Mouse (Mus musculus) embryonic facial prominence, embryonic 15.5 days (tissue): ENCODE data around the gene Cnksr1. TPM values are rescaled to one million over a fixed set of nuclear protein-coding genes. Genes with fewer than 3 reads are reported as not detected.

Source experiments
- ATAC-seq: fragments of 200-750 bp; cut with Nextera tagmentation; 2 replicates; pipeline ENCODE4 v1.8.0; 2017; ENCODE audit warnings: low read depth, moderate TSS enrichment; ENCODE audit not compliant: insufficient number of reproducible peaks, low FRiP score, low TSS enrichment
- H3K27ac ChIP-seq: fragments of 300-500 bp; sonication (generic); replicated peaks from 2 replicates; pipeline ENCODE4 v1.5.1; 2015; ENCODE audit warnings: mild to moderate bottlenecking, inconsistent platforms
- H3K27me3 ChIP-seq: fragments of 300-500 bp; sonication (generic); 2 replicates; pipeline ENCODE4 v1.6.1; 2015; ENCODE audit warnings: inconsistent platforms
- H3K36me3 ChIP-seq: fragments of 300-500 bp; sonication (generic); 2 replicates; pipeline ENCODE4 v1.6.1; 2015; ENCODE audit warnings: mild to moderate bottlenecking, inconsistent platforms
- H3K4me1 ChIP-seq: fragments of 300-500 bp; sonication (generic); 2 replicates; pipeline ENCODE4 v1.6.1; 2015; ENCODE audit warnings: inconsistent platforms
- H3K4me2 ChIP-seq: fragments of 300-500 bp; sonication (generic); replicated peaks from 2 replicates; pipeline ENCODE4 v1.6.1; 2015; ENCODE audit warnings: mild to moderate bottlenecking, inconsistent platforms
- H3K4me3 ChIP-seq: fragments of 300-500 bp; sonication (generic); replicated peaks from 2 replicates; pipeline ENCODE4 v1.5.1; 2015; ENCODE audit warnings: mild to moderate bottlenecking, inconsistent platforms
- H3K9ac ChIP-seq: fragments of 300-500 bp; sonication (generic); 2 replicates; pipeline ENCODE4 v1.6.1; 2015; ENCODE audit warnings: inconsistent platforms
- H3K9me3 ChIP-seq: fragments of 300-500 bp; sonication (generic); replicated peaks from 2 replicates; pipeline ENCODE4 v1.6.1; 2016; ENCODE audit warnings: inconsistent platforms
- WGBS: fragments of 180-500 bp; shearing (Covaris S2); methylation state at CpG from one replicate; pipeline ENCODE4 v1.1.7; 2015; 5-methylcytosine and 5-hydroxymethylcytosine counted together
- polyA plus RNA-seq: library from polyadenylated mRNA; unstranded; fragments of >200 nt; fragmentation: Nextera tagmentation; extraction: Ambion mirVana; gene quantifications from 2 replicates; pipeline ENCODE4 v1.2.1, GENCODE M21; 2015

Gene Cnksr1
- polyA plus RNA-seq, 1 experiment from 2014 or later = 6.7 TPM

GRCm38 (mm10) chr4:134251241-134252130 is 13.3 kb upstream of the Cnksr1 start:
- H3K4me3 ChIP-seq = peak overlapping the region; percentile 48
- H3K27ac ChIP-seq = no peak overlapping the region
- peaks cover 53% of the 10 kb centered on the region for H3K4me1 ChIP-seq
- no peak for ATAC-seq
- no peaks in the 10 kb centered on the region for H3K9me3 ChIP-seq
- H3K36me3 ChIP-seq = no peaks in the 10 kb centered on the region
- peak overlapping the region; percentile 90 for H3K4me2 ChIP-seq
- under 1% methylated on average over 91 of the region's 91 CpGs for WGBS
- peaks cover 97% of the 10 kb centered on the region for H3K27me3 ChIP-seq
- H3K9ac ChIP-seq = peak overlapping the region; percentile 27

GRCm38 (mm10) chr4:134250930-134251240 is 12.7 kb upstream of the Cnksr1 start:
- peaks cover 49% of the 10 kb centered on the region for H3K4me1 ChIP-seq

GRCm38 (mm10) chr4:134250116-134250929 is 12.1 kb upstream of the Cnksr1 start:
- H3K9ac ChIP-seq = no peak overlapping the region
- H3K27me3 ChIP-seq = peaks cover 87% of the 10 kb centered on the region
- H3K4me1 ChIP-seq = peaks cover 53% of the 10 kb centered on the region
- H3K4me2 ChIP-seq = peak overlapping the region; percentile 90
- H3K27ac ChIP-seq = no peak overlapping the region
- H3K9me3 ChIP-seq = no peaks in the 10 kb centered on the region
- H3K4me3 ChIP-seq = peak overlapping the region; percentile 48
- ATAC-seq = no peak
- 6% methylated on average over 27 of the region's 27 CpGs for WGBS
- H3K36me3 ChIP-seq = no peaks in the 10 kb centered on the region

More at GRCm38 (mm10) chr4:134250930-134251240, 12.7 kb upstream of the Cnksr1 start:
- Histone ChIP-seq H3K4me3 (peak overlapping the region; percentile 48), H3K27me3 (peaks cover 93% of the 10 kb centered on the region), H3K9ac (peak overlapping the region; percentile 27), H3K36me3 (no peaks in the 10 kb centered on the region), H3K27ac (no peak overlapping the region), H3K4me2 (peak overlapping the region; percentile 90), H3K9me3 (no peaks in the 10 kb centered on the region)
- no peak for ATAC-seq
- WGBS = 13% methylated on average over 10 of the region's 10 CpGs

- Histone ChIP-seq H3K4me3 (peak overlapping the region; percentile 48), H3K4me1 (peaks cover 54% of the 10 kb centered on the region), H3K27me3 (peaks cover 81% of the 10 kb centered on the region), H3K27ac (no peak overlapping the region), H3K4me2 (peak overlapping the region; percentile 90), H3K9me3 (no peaks in the 10 kb centered on the region), H3K36me3 (no peaks in the 10 kb centered on the region), H3K9ac (no peak overlapping the region)
- ATAC-seq = peak; percentile 58; the same call in 1 of the 2 replicates
- 2% methylated on average over 30 of the region's 30 CpGs for WGBS
Measured at GRCm38 (mm10) chr4:134249651-134250050, 11.5 kb upstream of the Cnksr1 start.

GRCm38 (mm10) chr4:134246719-134247258 is 8.6 kb upstream of the Cnksr1 start, which contains the start of gene Gm30191:
Gene Gm30191 (plus strand): TSS chr4:134246935.
- Histone ChIP-seq H3K4me2 (peak within 1 kb of the TSS; percentile 88), H3K36me3 (no peaks in the 10 kb centered on the region), H3K4me3 (peak within 1 kb of the TSS; percentile 82), H3K9me3 (no peaks in the 10 kb centered on the region), H3K9ac (no peak within 1 kb of the TSS; the same call in 1 of the 2 replicates), H3K27ac (no peak within 1 kb of the TSS), H3K27me3 (peaks cover 52% of the 10 kb centered on the region), H3K4me1 (peaks cover 41% of the 10 kb centered on the region)
- 64% methylated on average over 7 of the region's 7 CpGs for WGBS
- no peak for ATAC-seq

GRCm38 (mm10) chr4:134246256-134246655 is 8.1 kb upstream of the Cnksr1 start:
- 42% methylated on average over 4 of the region's 4 CpGs for WGBS
- peak overlapping the region; percentile 88; the same call in 1 of the 2 replicates for H3K4me2 ChIP-seq
- no peak overlapping the region for H3K9ac ChIP-seq
- H3K27me3 ChIP-seq = peaks cover 47% of the 10 kb centered on the region
- H3K4me1 ChIP-seq = peaks cover 36% of the 10 kb centered on the region
- H3K9me3 ChIP-seq = no peaks in the 10 kb centered on the region
- no peaks in the 10 kb centered on the region for H3K36me3 ChIP-seq
- H3K4me3 ChIP-seq = no peak overlapping the region
- no peak overlapping the region for H3K27ac ChIP-seq
- ATAC-seq = no peak

GRCm38 (mm10) chr4:134245148-134245843 is 7.1 kb upstream of the Cnksr1 start, which contains the start of gene Zfp593:
Gene Zfp593 (minus strand): TSS chr4:134245592.
- Histone ChIP-seq H3K4me1 (peaks cover 26% of the 10 kb centered on the region), H3K4me2 (peak within 1 kb of the TSS; percentile 88), H3K27me3 (peaks cover 37% of the 10 kb centered on the region), H3K36me3 (no peaks in the 10 kb centered on the region), H3K9me3 (no peaks in the 10 kb centered on the region), H3K27ac (no peak within 1 kb of the TSS), H3K9ac (peak within 1 kb of the TSS; percentile 73), H3K4me3 (peak within 1 kb of the TSS; percentile 82)
- ATAC-seq = peak; percentile 79; the same call in 1 of the 2 replicates
- under 1% methylated on average over 60 of the region's 60 CpGs for WGBS

- no peak for ATAC-seq
- Histone ChIP-seq H3K9ac (no peak within 1 kb of the TSS), H3K4me2 (peak within 1 kb of the TSS; percentile 88), H3K27me3 (peaks cover 21% of the 10 kb centered on the region), H3K9me3 (no peaks in the 10 kb centered on the region), H3K4me3 (peak within 1 kb of the TSS; percentile 82), H3K27ac (no peak within 1 kb of the TSS), H3K4me1 (peaks cover 20% of the 10 kb centered on the region), H3K36me3 (no peaks in the 10 kb centered on the region)
- 80% methylated on average over 17 of the region's 17 CpGs for WGBS
Measured at GRCm38 (mm10) chr4:134243516-134244250, 5.5 kb upstream of the Cnksr1 start, which contains the start of gene E130218I03Rik. Gene E130218I03Rik (plus strand): TSS chr4:134243662.

GRCm38 (mm10) chr4:134238686-134239085 is 487 bp upstream of the Cnksr1 start:
- peaks cover 14% of the 10 kb centered on the region for H3K27me3 ChIP-seq
- no peaks in the 10 kb centered on the region for H3K9me3 ChIP-seq
- H3K4me1 ChIP-seq = peaks cover 14% of the 10 kb centered on the region
- ATAC-seq = no peak
- peak overlapping the region; percentile 53 for H3K4me2 ChIP-seq
- WGBS = 13% methylated on average over 10 of the region's 10 CpGs
- H3K4me3 ChIP-seq = peak overlapping the region; percentile 38
- H3K36me3 ChIP-seq = no peaks in the 10 kb centered on the region
- no peak overlapping the region for H3K9ac ChIP-seq
- no peak overlapping the region for H3K27ac ChIP-seq
